Mouse (Mus musculus) natural killer cell, adult 2 months (primary cell): ENCODE results near the gene Etv5.

Source experiments
- DNase-seq, 2 experiments: peaks; one replicate each; pipeline ENCODE4 v3.0.0; 2022; ENCODE audit warnings: low spot score in 2 of 2

Gene Etv5

GRCm38 (mm10) chr16:22439499-22440177, at the start of gene Etv5:
TSS of gene Etv5 (minus strand) at chr16:22439719.
- peak; percentile 98 for DNase-seq

GRCm38 (mm10) chr16:22483900-22484299, 44.4 kb upstream of the Etv5 start:
- DNase-seq = no peak

GRCm38 (mm10) chr16:22479322-22479721, 39.8 kb upstream of the Etv5 start:
- no peak for DNase-seq

GRCm38 (mm10) chr16:22471728-22472127, 32.2 kb upstream of the Etv5 start:
- DNase-seq = no peak

- no peak for DNase-seq
Measured at GRCm38 (mm10) chr16:22469385-22469784, 29.9 kb upstream of the Etv5 start.

GRCm38 (mm10) chr16:22467111-22467510, 27.6 kb upstream of the Etv5 start:
- no peak for DNase-seq

GRCm38 (mm10) chr16:22466381-22466780, 26.9 kb upstream of the Etv5 start:
- DNase-seq = peak; percentile 72 to 77

GRCm38 (mm10) chr16:22462220-22462619, 22.7 kb upstream of the Etv5 start:
- DNase-seq = no peak

GRCm38 (mm10) chr16:22461728-22462127, 22.2 kb upstream of the Etv5 start:
- no peak for DNase-seq

- no peak for DNase-seq
Measured at GRCm38 (mm10) chr16:22460960-22461359, 21.4 kb upstream of the Etv5 start.

- no peak for DNase-seq
Measured at GRCm38 (mm10) chr16:22452082-22452481, 12.6 kb upstream of the Etv5 start.

- no peak for DNase-seq
Measured at GRCm38 (mm10) chr16:22448093-22448492, 8.6 kb upstream of the Etv5 start.

- DNase-seq = peak in 1 of 2 experiments; percentile 39
Measured at GRCm38 (mm10) chr16:22444786-22445185, 5.3 kb upstream of the Etv5 start.

- DNase-seq = no peak
Measured at GRCm38 (mm10) chr16:22442202-22442601, 2.7 kb upstream of the Etv5 start.

GRCm38 (mm10) chr16:22441317-22441716, 1.8 kb upstream of the Etv5 start:
- DNase-seq = no peak

GRCm38 (mm10) chr16:22440269-22440668, 750 bp upstream of the Etv5 start:
- DNase-seq = peak in 1 of 2 experiments; percentile 1

GRCm38 (mm10) chr16:22438441-22439373, 812 bp downstream of the Etv5 start:
- peak; percentile 9 to 39 for DNase-seq

GRCm38 (mm10) chr16:22436106-22436505, 3.4 kb downstream of the Etv5 start:
- DNase-seq = peak in 1 of 2 experiments; percentile 27

GRCm38 (mm10) chr16:22434530-22434929, 5.0 kb downstream of the Etv5 start:
- no peak for DNase-seq

- no peak for DNase-seq
Measured at GRCm38 (mm10) chr16:22433944-22434343, 5.6 kb downstream of the Etv5 start.

GRCm38 (mm10) chr16:22431773-22432172, 7.7 kb downstream of the Etv5 start:
- no peak for DNase-seq

GRCm38 (mm10) chr16:22431335-22431734, 8.2 kb downstream of the Etv5 start:
- no peak for DNase-seq
